ENCODE assay signal across 16 mouse cellular contexts in genomic region chr4:57524461-57524860, GRCm38 (mm10). TPM values are rescaled to one million over a fixed set of nuclear protein-coding genes. Genes with fewer than 3 reads are reported as not detected.
A peak's percentile ranks its signal among the peaks of the same experiment; 100 is the strongest.
DNase-seq lines count a peak whose midpoint lies in the region; ATAC-seq and TF ChIP-seq lines count a peak whose summit lies in the region.
"Had no signal": no experiment of that assay in that cellular context is flagged by ENCODE, and none has a peak within 500 bp of the region (broad histone marks: within the 10 kb centered on the region; RNA-seq: fewer than 3 reads in every experiment).

No protein-coding gene starts in this region.

- no peak overlapping the region; the same call in 1 of the 2 replicates for H3K27ac ChIP-seq in heart, adult 2 months
- H3K27ac ChIP-seq in heart, embryonic 11.5 days (ENCODE audit: low read depth, low read length): no peak overlapping the region
- no peak overlapping the region for H3K27ac ChIP-seq in midbrain, embryonic 11.5 days (ENCODE audit: low read depth, low read length)
- H3K27ac ChIP-seq in midbrain, embryonic 14.5 days (replicated peaks; ENCODE audit: low read depth, low read length): no peak overlapping the region
- H3K27ac ChIP-seq in heart, embryonic 13.5 days (replicated peaks): peak overlapping the region; percentile 64; the same call in 1 of the 2 replicates
- H3K27ac ChIP-seq: embryonic facial prominence, embryonic 13.5 days; limb, embryonic 10.5 days; liver, embryonic 14.5 days had no signal

- no peaks in the 10 kb centered on the region; the same call in 1 of the 2 replicates for H3K36me3 ChIP-seq in heart, adult 2 months (ENCODE audit: control insufficient read depth, insufficient read depth, low read length)
- no peaks in the 10 kb centered on the region for H3K36me3 ChIP-seq in heart, embryonic 11.5 days (ENCODE audit: control insufficient read depth, insufficient read depth, low read length)
- H3K36me3 ChIP-seq in midbrain, embryonic 11.5 days (ENCODE audit: control insufficient read depth, insufficient read depth, low read length): no peaks in the 10 kb centered on the region
- H3K36me3 ChIP-seq in midbrain, embryonic 14.5 days (ENCODE audit: control insufficient read depth, insufficient read depth, low read length): no peaks in the 10 kb centered on the region
- H3K36me3 ChIP-seq in heart, embryonic 13.5 days: no peaks in the 10 kb centered on the region
- H3K36me3 ChIP-seq: embryonic facial prominence, embryonic 13.5 days; G1E; limb, embryonic 10.5 days had no signal

- no peak for TF ChIP-seq EP300 in heart, adult 2 months (IDR thresholded peaks at IDR 0.05; ENCODE audit: insufficient read depth, low read depth, low read length)

- no peaks in the 10 kb centered on the region for H3K79me2 ChIP-seq in heart, adult 2 months (replicated peaks; ENCODE audit: control insufficient read depth, insufficient read depth, low read length)

- ATAC-seq in heart, embryonic 11.5 days (replicated peaks; ENCODE audit: insufficient number of reproducible peaks, low FRiP score, low TSS enrichment): no peak
- ATAC-seq in midbrain, embryonic 11.5 days (ENCODE audit: low FRiP score): no peak
- no peak for ATAC-seq in midbrain, embryonic 14.5 days (ENCODE audit: low FRiP score, low TSS enrichment)
- ATAC-seq in heart, embryonic 13.5 days (ENCODE audit: extremely low read depth, insufficient number of reproducible peaks, low FRiP score, low TSS enrichment): no peak

- DNase-seq in heart, adult 2 months: peak; percentile 23 to 45
- peak; percentile 56 for DNase-seq in midbrain, embryonic 11.5 days (ENCODE audit: low spot score, missing footprints)
- no peak for DNase-seq in midbrain, embryonic 14.5 days
- peak; percentile 10 to 22 for DNase-seq in heart, postnatal 36 days
- DNase-seq in urinary bladder, adult 18-20 months (ENCODE audit: low spot score in 2 of 2): no peak
- DNase-seq: gastrocnemius, postnatal 36 days; kidney, adult 8-10 months; layer of hippocampus, postnatal 36 days; retina, postnatal 1 day had no signal

- H3K27me3 ChIP-seq in heart, adult 2 months (ENCODE audit: control insufficient read depth, insufficient read depth, low read length): no peaks in the 10 kb centered on the region
- no peaks in the 10 kb centered on the region for H3K27me3 ChIP-seq in heart, embryonic 11.5 days (ENCODE audit: control insufficient read depth, insufficient read depth, low read length)
- H3K27me3 ChIP-seq in midbrain, embryonic 11.5 days (ENCODE audit: control insufficient read depth, insufficient read depth, low read length): no peaks in the 10 kb centered on the region
- H3K27me3 ChIP-seq in midbrain, embryonic 14.5 days (ENCODE audit: control insufficient read depth, insufficient read depth, low read length): no peaks in the 10 kb centered on the region
- no peaks in the 10 kb centered on the region for H3K27me3 ChIP-seq in heart, embryonic 13.5 days (replicated peaks)
- H3K27me3 ChIP-seq: embryonic facial prominence, embryonic 13.5 days had no signal

- H3K4me3 ChIP-seq in heart, adult 2 months: no peak overlapping the region
- no peak overlapping the region for H3K4me3 ChIP-seq in heart, embryonic 11.5 days (ENCODE audit: low read depth, low read length)
- H3K4me3 ChIP-seq in midbrain, embryonic 11.5 days (ENCODE audit: low read depth, low read length): no peak overlapping the region
- H3K4me3 ChIP-seq in midbrain, embryonic 14.5 days (replicated peaks; ENCODE audit: low read depth, low read length): no peak overlapping the region
- no peak overlapping the region for H3K4me3 ChIP-seq in heart, embryonic 13.5 days
- H3K4me3 ChIP-seq: embryonic facial prominence, embryonic 13.5 days; limb, embryonic 10.5 days had no signal

- no peak overlapping the region for H3K9ac ChIP-seq in heart, adult 2 months (ENCODE audit: low read depth, low read length)
- H3K9ac ChIP-seq in heart, embryonic 11.5 days (ENCODE audit: low read depth, low read length): no peak overlapping the region
- no peak overlapping the region for H3K9ac ChIP-seq in midbrain, embryonic 11.5 days (ENCODE audit: low read length)
- no peak overlapping the region for H3K9ac ChIP-seq in midbrain, embryonic 14.5 days (replicated peaks; ENCODE audit: low read length)
- no peak overlapping the region for H3K9ac ChIP-seq in heart, embryonic 13.5 days
- H3K9ac ChIP-seq: embryonic facial prominence, embryonic 13.5 days; liver, embryonic 14.5 days had no signal

- no peak overlapping the region for H3K4me2 ChIP-seq in heart, embryonic 11.5 days
- H3K4me2 ChIP-seq in midbrain, embryonic 11.5 days: no peak overlapping the region
- H3K4me2 ChIP-seq in midbrain, embryonic 14.5 days (ENCODE audit: low read length): no peak overlapping the region
- H3K4me2 ChIP-seq in heart, embryonic 13.5 days: no peak overlapping the region
- H3K4me2 ChIP-seq: embryonic facial prominence, embryonic 13.5 days had no signal

- peaks cover 8% of the 10 kb centered on the region for H3K4me1 ChIP-seq in heart, adult 2 months (ENCODE audit: control insufficient read depth, insufficient read depth, low read length)
- H3K4me1 ChIP-seq in heart, embryonic 11.5 days (ENCODE audit: control insufficient read depth, insufficient read depth, low read length): no peaks in the 10 kb centered on the region; the same call in 1 of the 2 replicates
- H3K4me1 ChIP-seq in midbrain, embryonic 11.5 days (ENCODE audit: control insufficient read depth, insufficient read depth, low read length): no peaks in the 10 kb centered on the region
- H3K4me1 ChIP-seq in midbrain, embryonic 14.5 days (ENCODE audit: control insufficient read depth, insufficient read depth, low read length): no peaks in the 10 kb centered on the region
- H3K4me1 ChIP-seq in heart, embryonic 13.5 days: peaks cover 21% of the 10 kb centered on the region
- H3K4me1 ChIP-seq: limb, embryonic 10.5 days had no signal

- intact Hi-C loops in heart, adult 2 months (cut with DNase I): loop anchor here (5.0 kb wide), 1 partner anchor 38 kb away; no protein-coding TSS in a partner anchor
- intact Hi-C loops in heart, postnatal 36 days (cut with DNase I): no loop called here

- TF ChIP-seq CTCF in heart, adult 2 months (IDR thresholded peaks at IDR 0.05): no peak

- no peaks in the 10 kb centered on the region for H3K9me3 ChIP-seq in heart, embryonic 11.5 days (replicated peaks; ENCODE audit: control insufficient read depth, low read length)
- no peaks in the 10 kb centered on the region for H3K9me3 ChIP-seq in midbrain, embryonic 11.5 days (ENCODE audit: control insufficient read depth, low read length)
- no peaks in the 10 kb centered on the region for H3K9me3 ChIP-seq in midbrain, embryonic 14.5 days (ENCODE audit: control insufficient read depth, low read length)
- H3K9me3 ChIP-seq in heart, embryonic 13.5 days: no peaks in the 10 kb centered on the region
- H3K9me3 ChIP-seq: embryonic facial prominence, embryonic 13.5 days; limb, embryonic 10.5 days had no signal

- no peak for TF ChIP-seq POLR2A in heart, adult 2 months (IDR thresholded peaks at IDR 0.05; ENCODE audit: insufficient read depth, low read depth, low read length)

- 10% methylated on average over 3 of the region's 3 CpGs for WGBS in heart, adult 2 months
- 62% methylated on average over 3 of the region's 3 CpGs for WGBS in heart, embryonic 11.5 days (ENCODE audit: insufficient replicate concordance)
- 85% methylated on average over 3 of the region's 3 CpGs for WGBS in midbrain, embryonic 11.5 days
- 80% methylated on average over 3 of the region's 3 CpGs for WGBS in midbrain, embryonic 14.5 days
- WGBS in heart, embryonic 13.5 days: 39% methylated on average over 3 of the region's 3 CpGs

RNA-seq across cellular contexts. Expression of gene Pakap, which starts 43.5 kb away (rescaled TPM):
- total RNA-seq in heart, adult 2 months (2021): 10 to 100 TPM; 33.7 to 35.2 TPM
- polyA plus RNA-seq in heart, adult 2 months (2012; rRNA removed): 3.3 and 7.6 TPM in 2 replicates
- 46.0 and 64.7 TPM in 2 replicates for polyA plus RNA-seq in heart, embryonic 11.5 days (2014; fragmentation: Nextera tagmentation; extraction: Ambion mirVana)
- polyA plus RNA-seq in midbrain, embryonic 11.5 days (2014; fragmentation: Nextera tagmentation; extraction: Ambion mirVana): 21.1 and 21.4 TPM in 2 replicates
- 6.4 and 10.7 TPM in 2 replicates for polyA plus RNA-seq in midbrain, embryonic 14.5 days (2014; fragmentation: Nextera tagmentation; extraction: Ambion mirVana)
- 49.3 and 52.6 TPM in 2 replicates for polyA plus RNA-seq in heart, embryonic 13.5 days (2015; fragmentation: Nextera tagmentation; extraction: Ambion mirVana)
- total RNA-seq in heart, postnatal 36 days (2021): 10 to 100 TPM; 33.1 to 33.7 TPM
- total RNA-seq: G1E; megakaryocyte progenitor cell, adult 5-6 weeks had no signal
- polyA plus RNA-seq: G1E had no signal

Comparison
In these comparisons a context has a peak if more than half of its experiments do, and no peak if none do; other contexts are left out.
1. DNase-seq: peak in heart, adult 2 months (2 of 2), midbrain, embryonic 11.5 days (single experiment) and heart, postnatal 36 days (2 of 2); none in midbrain, embryonic 14.5 days (single experiment) and urinary bladder, adult 18-20 months (0 of 2).